Mouse (Mus musculus) embryonic facial prominence, embryonic 10.5 days (tissue): Measurements from ENCODE around the gene Cwc25. TPM values are rescaled to one million over a fixed set of nuclear protein-coding genes. Genes with fewer than 3 reads are reported as not detected.
"Not testable (repeated sequence)": the region's sequence is repeated elsewhere in the genome, so short reads cannot be mapped to it uniquely, and the experiment has no call there.

Source experiments
- DNase-seq: peaks from one replicate; pipeline ENCODE4 v3.0.0-alpha.2; 2017; ENCODE audit warnings: low spot score
- H3K27ac ChIP-seq: fragments of 300-500 bp; sonication (generic); replicated peaks from 2 replicates; pipeline ENCODE4 v1.5.1; 2016; ENCODE audit warnings: mild to moderate bottlenecking
- H3K27me3 ChIP-seq: fragments of 300-500 bp; sonication (generic); replicated peaks from 2 replicates; pipeline ENCODE4 v1.6.1; 2016; ENCODE audit warnings: low read depth, mild to moderate bottlenecking; ENCODE audit not compliant: poor library complexity, severe bottlenecking
- H3K36me3 ChIP-seq: fragments of 300-500 bp; sonication (generic); replicated peaks from 2 replicates; pipeline ENCODE4 v1.6.1; 2016; ENCODE audit warnings: mild to moderate bottlenecking, moderate library complexity
- H3K4me1 ChIP-seq: fragments of 300-500 bp; sonication (generic); 2 replicates; pipeline ENCODE4 v1.6.1; 2016
- H3K4me3 ChIP-seq: fragments of 300-500 bp; sonication (generic); 2 replicates; pipeline ENCODE4 v1.5.1; 2016; ENCODE audit warnings: mild to moderate bottlenecking, moderate library complexity
- H3K9me3 ChIP-seq: fragments of 300-500 bp; sonication (generic); 2 replicates; pipeline ENCODE4 v1.6.1; 2016; ENCODE audit warnings: mild to moderate bottlenecking
- WGBS: fragments of 180-500 bp; shearing (Covaris S2); methylation state at CpG from one replicate; pipeline ENCODE4 v1.1.7; 2016; 5-methylcytosine and 5-hydroxymethylcytosine counted together
- polyA plus RNA-seq: library from polyadenylated mRNA; unstranded; fragments of >200 nt; fragmentation: Nextera tagmentation; extraction: Ambion mirVana; gene quantifications from 2 replicates; pipeline ENCODE4 v1.2.1, GENCODE M21; 2016

The Cwc25 gene
- polyA plus RNA-seq, 1 experiment from 2014 or later = 22.0 TPM

- under 1% methylated on average over 71 of the region's 71 CpGs for WGBS
- peak overlapping the region; percentile 96 for H3K4me3 ChIP-seq
- no peaks in the 10 kb centered on the region for H3K27me3 ChIP-seq
- no peaks in the 10 kb centered on the region for H3K9me3 ChIP-seq
- peaks cover 8% of the 10 kb centered on the region; the same call in 1 of the 2 replicates for H3K36me3 ChIP-seq
- peak; percentile 87 for DNase-seq
- H3K27ac ChIP-seq = peak overlapping the region; percentile 97
- H3K4me1 ChIP-seq = peaks cover 49% of the 10 kb centered on the region
These were observed 33.0 kb upstream of the Cwc25 start for GRCm38 (mm10) chr11:97799146-97799993.

GRCm38 (mm10) chr11:97798782-97799145 is 32.4 kb upstream of the Cwc25 start, which contains the start of gene Lasp1:
TSS of gene Lasp1 (plus strand) at chr11:97799000.
- under 1% methylated on average over 11 of the region's 11 CpGs for WGBS
- peak within 1 kb of the TSS; percentile 97 for H3K27ac ChIP-seq
- H3K4me3 ChIP-seq = peak within 1 kb of the TSS; percentile 96
- H3K4me1 ChIP-seq = peaks cover 43% of the 10 kb centered on the region
- no peaks in the 10 kb centered on the region for H3K9me3 ChIP-seq
- peaks cover 6% of the 10 kb centered on the region; the same call in 1 of the 2 replicates for H3K36me3 ChIP-seq
- DNase-seq = peak; percentile 92
- H3K27me3 ChIP-seq = no peaks in the 10 kb centered on the region

DNA sequence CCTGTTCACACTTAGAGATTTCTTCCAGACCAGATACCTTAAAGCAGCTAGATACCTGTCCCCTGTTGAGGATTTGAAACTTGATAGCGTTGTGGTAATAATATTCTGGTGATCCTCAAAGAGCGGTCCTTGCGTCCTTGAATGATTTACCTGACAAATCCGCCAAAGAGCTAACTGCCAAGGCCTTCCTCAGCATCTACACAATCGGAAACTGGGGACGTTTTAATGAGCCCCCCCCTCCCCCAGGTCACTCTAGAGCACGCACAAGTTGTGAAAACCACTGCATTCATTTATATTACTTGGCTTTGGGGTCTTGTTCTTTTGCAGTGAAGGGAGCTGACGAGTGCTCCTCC is 31.7 kb upstream of the Cwc25 start:
- Histone ChIP-seq H3K27me3 (no peaks in the 10 kb centered on the region), H3K4me3 (peak overlapping the region; percentile 96), H3K4me1 (peaks cover 40% of the 10 kb centered on the region), H3K9me3 (no peaks in the 10 kb centered on the region), H3K27ac (no peak overlapping the region), H3K36me3 (0 out of 2 replicates have a peak, but pooled peaks cover 4% of the 10 kb centered on the region)
- 32% methylated on average over 8 of the region's 8 CpGs for WGBS
- DNase-seq = no peak

DNA sequence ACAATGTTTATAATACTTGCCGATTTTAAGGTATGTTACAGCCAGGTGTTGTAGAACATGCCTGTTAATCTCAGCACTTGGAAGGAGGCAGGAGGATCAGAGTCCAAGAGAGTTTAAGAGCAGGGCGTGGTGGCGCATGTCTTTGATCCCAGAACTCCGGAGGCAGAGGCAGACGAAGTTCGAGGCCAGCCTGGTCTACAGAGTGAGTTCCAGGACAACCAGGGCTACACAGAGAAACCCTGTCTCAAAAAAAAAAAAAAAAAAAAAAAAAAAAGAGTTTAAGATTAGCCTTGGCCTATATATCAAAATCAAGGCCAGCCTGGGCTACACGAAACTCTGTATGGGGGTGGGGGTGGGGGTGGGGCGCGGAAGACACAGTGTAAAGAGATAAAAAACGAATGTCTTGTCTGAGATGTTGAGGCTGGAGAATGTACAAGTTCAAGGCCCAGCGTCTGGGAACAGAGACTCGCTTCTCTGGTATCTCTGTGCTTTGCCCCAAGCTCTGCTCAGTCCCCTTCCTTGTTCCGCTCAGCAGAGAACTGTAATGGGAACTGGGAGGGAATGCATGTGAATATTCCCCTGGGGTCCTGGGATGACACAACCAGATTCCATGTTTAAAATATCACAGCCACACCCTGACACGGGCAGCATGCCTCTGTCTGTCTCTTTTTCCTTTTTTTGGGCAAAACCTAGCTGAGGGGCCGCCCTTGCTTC is 31.2 kb upstream of the Cwc25 start:
- Histone ChIP-seq H3K4me1 (peaks cover 37% of the 10 kb centered on the region), H3K36me3 (0 out of 2 replicates have a peak, but pooled peaks cover 3% of the 10 kb centered on the region), H3K4me3 (peak overlapping the region; percentile 96), H3K27me3 (no peaks in the 10 kb centered on the region), H3K27ac (no peak overlapping the region), H3K9me3 (no peaks in the 10 kb centered on the region)
- 58% methylated on average over 15 of the region's 15 CpGs for WGBS
- DNase-seq = peak; percentile 20

DNA sequence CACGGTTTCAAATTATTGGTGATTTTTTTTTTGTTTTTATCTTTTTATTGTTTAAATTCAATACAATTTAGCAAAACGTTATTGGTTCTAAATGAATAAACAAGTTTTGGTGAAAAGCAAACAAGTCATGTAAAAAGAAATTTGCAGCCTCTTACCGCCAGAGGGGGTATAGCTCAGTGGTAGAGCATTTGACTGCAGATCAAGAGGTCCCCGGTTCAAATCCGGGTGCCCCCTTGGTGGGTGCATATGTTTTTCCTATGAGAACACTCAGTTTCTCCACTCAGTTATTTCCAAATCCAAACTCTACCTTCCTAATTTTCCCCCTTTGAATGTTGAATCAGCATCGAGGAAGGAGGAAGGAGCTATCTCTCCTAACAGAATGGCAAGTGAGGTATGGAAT is 30.6 kb upstream of the Cwc25 start:
- peaks cover 31% of the 10 kb centered on the region for H3K4me1 ChIP-seq
- no peak overlapping the region for H3K27ac ChIP-seq
- no peaks in the 10 kb centered on the region for H3K36me3 ChIP-seq
- WGBS = 6% methylated on average over 6 of the region's 6 CpGs
- DNase-seq = peak; percentile 75
- no peak overlapping the region for H3K4me3 ChIP-seq
- no peaks in the 10 kb centered on the region for H3K27me3 ChIP-seq
- no peaks in the 10 kb centered on the region for H3K9me3 ChIP-seq

DNA sequence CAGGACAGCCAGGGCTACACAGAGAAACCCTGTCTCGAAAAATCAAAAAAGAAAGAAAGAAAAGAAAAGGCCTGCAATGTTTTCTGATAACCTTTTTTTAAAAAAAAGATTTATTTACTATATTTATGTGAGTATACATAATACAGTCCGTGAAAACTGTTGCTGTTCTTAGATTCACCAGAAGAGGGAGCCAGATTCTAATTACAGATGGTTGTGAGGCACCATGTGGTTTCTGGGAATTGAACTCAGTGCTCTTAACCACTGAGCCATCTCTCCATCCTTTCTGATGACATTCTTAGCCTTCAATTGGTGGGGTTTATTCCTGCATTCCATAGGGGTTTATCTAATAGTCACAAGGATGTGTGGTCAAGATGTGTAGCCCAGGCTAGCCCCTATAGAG is 26.8 kb upstream of the Cwc25 start:
- Histone ChIP-seq H3K36me3 (no peaks in the 10 kb centered on the region), H3K4me1 (peaks cover 6% of the 10 kb centered on the region), H3K9me3 (no peaks in the 10 kb centered on the region), H3K27me3 (no peaks in the 10 kb centered on the region), H3K4me3 (no peak overlapping the region), H3K27ac (no peak overlapping the region)
- WGBS = 8% methylated on average over 2 of the region's 2 CpGs
- DNase-seq = no peak

GRCm38 (mm10) chr11:97790778-97791438 is 24.6 kb upstream of the Cwc25 start:
- WGBS = 81% methylated on average over 2 of the region's 2 CpGs
- H3K4me3 ChIP-seq, DNase-seq, H3K9me3 ChIP-seq, H3K36me3 ChIP-seq, H3K27ac ChIP-seq, H3K4me1 ChIP-seq, H3K27me3 ChIP-seq: not testable (repeated sequence)

DNA sequence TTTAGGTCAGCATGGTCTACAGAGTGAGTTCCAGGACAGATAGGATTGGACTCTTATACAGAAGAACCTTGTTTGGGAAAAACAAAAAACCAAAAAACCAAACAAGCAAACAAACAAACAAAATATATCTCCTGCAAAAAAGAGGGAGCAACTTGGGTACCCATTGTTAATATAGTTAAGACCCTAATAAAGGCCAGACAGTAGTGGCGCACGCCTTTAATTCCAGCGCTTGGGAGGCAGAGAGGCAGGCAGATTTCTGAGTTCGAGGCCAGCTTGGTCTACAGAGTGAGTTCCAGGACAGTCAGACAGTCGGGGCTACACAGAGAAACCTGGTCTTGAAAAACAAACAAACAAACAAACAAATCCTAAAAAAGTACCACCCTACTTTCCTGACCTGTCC is 23.4 kb upstream of the Cwc25 start:
- H3K36me3 ChIP-seq = no peaks in the 10 kb centered on the region
- H3K27ac ChIP-seq = no peak overlapping the region
- no peak overlapping the region for H3K4me3 ChIP-seq
- no peak for DNase-seq
- no peaks in the 10 kb centered on the region for H3K4me1 ChIP-seq
- WGBS = 89% methylated on average over 5 of the region's 5 CpGs
- H3K27me3 ChIP-seq = no peaks in the 10 kb centered on the region
- no peaks in the 10 kb centered on the region for H3K9me3 ChIP-seq

GRCm38 (mm10) chr11:97787961-97788360 is 21.6 kb upstream of the Cwc25 start:
- Histone ChIP-seq H3K4me1 (peaks cover 5% of the 10 kb centered on the region; the same call in 1 of the 2 replicates), H3K4me3 (no peak overlapping the region), H3K9me3 (no peaks in the 10 kb centered on the region), H3K27ac (no peak overlapping the region), H3K36me3 (no peaks in the 10 kb centered on the region), H3K27me3 (no peaks in the 10 kb centered on the region)
- WGBS = 93% methylated on average over 3 of the region's 3 CpGs
- DNase-seq = no peak

GRCm38 (mm10) chr11:97782564-97782895 is 16.2 kb upstream of the Cwc25 start:
- Histone ChIP-seq H3K27ac (peak overlapping the region; percentile 93), H3K36me3 (peaks cover 37% of the 10 kb centered on the region), H3K27me3 (no peaks in the 10 kb centered on the region), H3K4me3 (peak overlapping the region; percentile 98), H3K4me1 (peaks cover 26% of the 10 kb centered on the region), H3K9me3 (no peaks in the 10 kb centered on the region)
- no peak for DNase-seq
- under 1% methylated on average over 10 of the region's 10 CpGs for WGBS

GRCm38 (mm10) chr11:97781832-97782563 is 15.6 kb upstream of the Cwc25 start, which contains the start of gene Rpl23:
TSS of gene Rpl23 (minus strand) at chr11:97782437.
- H3K36me3 ChIP-seq = peaks cover 43% of the 10 kb centered on the region
- peak within 1 kb of the TSS; percentile 93 for H3K27ac ChIP-seq
- no peaks in the 10 kb centered on the region for H3K27me3 ChIP-seq
- peak within 1 kb of the TSS; percentile 98 for H3K4me3 ChIP-seq
- peaks cover 29% of the 10 kb centered on the region for H3K4me1 ChIP-seq
- DNase-seq = peak; percentile 99
- under 1% methylated on average over 67 of the region's 67 CpGs for WGBS
- no peaks in the 10 kb centered on the region for H3K9me3 ChIP-seq

GRCm38 (mm10) chr11:97781478-97781831 is 15.1 kb upstream of the Cwc25 start:
- no peak for DNase-seq
- WGBS = 1% methylated on average over 11 of the region's 11 CpGs

More at GRCm38 (mm10) chr11:97781478-97781831, 15.1 kb upstream of the Cwc25 start:
- Histone ChIP-seq H3K4me3 (peak overlapping the region; percentile 98), H3K27ac (peak overlapping the region; percentile 93), H3K4me1 (peaks cover 34% of the 10 kb centered on the region), H3K27me3 (no peaks in the 10 kb centered on the region), H3K36me3 (peaks cover 48% of the 10 kb centered on the region), H3K9me3 (no peaks in the 10 kb centered on the region)
